Mouse (Mus musculus): ENCODE measurements around the gene Defb47. TPM values are rescaled to one million over a fixed set of nuclear protein-coding genes. Genes with fewer than 3 reads are reported as not detected.

Defb47 gene
- total RNA-seq, 1 experiment from 2014 or later: not detected

Other genes starting within 250 kb of the Defb47 start
- gene Ints6, start 236.9 kb upstream of the Defb47 start, total RNA-seq (2017): 101 and 247 TPM in 2 replicates
- 31.4 and 35.4 TPM in 2 replicates for gene Wdfy2, start 160.4 kb upstream of the Defb47 start, total RNA-seq (2017)
- gene Defb48, start 13.6 kb upstream of the Defb47 start, total RNA-seq (2017): not detected in 2 replicates
- not detected in 2 replicates for gene Defb43, start 13.7 kb downstream of the Defb47 start, total RNA-seq (2017)
- not detected in 2 replicates for gene Defb42, start 48.9 kb downstream of the Defb47 start, total RNA-seq (2017)
- gene Defb30, start 51.9 kb downstream of the Defb47 start, total RNA-seq (2017): not detected in 2 replicates

All from hematopoietic stem cell, adult 5-6 weeks (primary cell).